Mouse (Mus musculus): Measurements from ENCODE around the gene Laptm5.

GRCm38 (mm10) chr4:130973332-130974263, 60.7 kb downstream of the Laptm5 start:
- no peak for TF ChIP-seq CTCF (IDR thresholded peaks at IDR 0.05; ENCODE audit: low read depth, low read length)
- TF ChIP-seq POLR2A (IDR thresholded peaks at IDR 0.05; ENCODE audit: borderline replicate concordance, low read depth, low read length) = no peak
